Mouse (Mus musculus) heart, embryonic 15.5 days (tissue): ENCODE results near the gene Lyar. TPM values are rescaled to one million over a fixed set of nuclear protein-coding genes. Genes with fewer than 3 reads are reported as not detected.

Experiments used
- ATAC-seq: fragments of 200-750 bp; cut with Nextera tagmentation; replicated peaks from 2 replicates; pipeline ENCODE4 v1.8.0; 2017; ENCODE audit warnings: low read depth, moderate TSS enrichment; ENCODE audit not compliant: insufficient number of reproducible peaks, insufficient read depth, low FRiP score
- H3K27ac ChIP-seq: fragments of 300-500 bp; sonication (generic); 2 replicates; pipeline ENCODE4 v1.5.1; 2015; ENCODE audit warnings: mild to moderate bottlenecking, inconsistent platforms
- H3K27me3 ChIP-seq: fragments of 300-500 bp; sonication (generic); 2 replicates; pipeline ENCODE4 v1.6.1; 2015; ENCODE audit warnings: inconsistent platforms
- H3K36me3 ChIP-seq: fragments of 300-500 bp; sonication (generic); 2 replicates; pipeline ENCODE4 v1.6.1; 2015; ENCODE audit warnings: mild to moderate bottlenecking, inconsistent platforms
- H3K4me1 ChIP-seq: fragments of 300-500 bp; sonication (generic); replicated peaks from 2 replicates; pipeline ENCODE4 v1.6.1; 2015; ENCODE audit warnings: inconsistent platforms
- H3K4me2 ChIP-seq: fragments of 300-500 bp; sonication (generic); 2 replicates; pipeline ENCODE4 v1.6.1; 2015; ENCODE audit warnings: inconsistent platforms, mild to moderate bottlenecking, moderate library complexity
- H3K4me3 ChIP-seq: fragments of 300-500 bp; sonication (generic); 2 replicates; pipeline ENCODE4 v1.5.1; 2015; ENCODE audit warnings: mild to moderate bottlenecking, inconsistent platforms
- H3K9ac ChIP-seq: fragments of 300-500 bp; sonication (generic); 2 replicates; pipeline ENCODE4 v1.6.1; 2015; ENCODE audit warnings: mild to moderate bottlenecking, inconsistent platforms
- H3K9me3 ChIP-seq: fragments of 300-500 bp; sonication (generic); replicated peaks from 2 replicates; pipeline ENCODE4 v1.6.1; 2016; ENCODE audit warnings: inconsistent platforms
- WGBS: fragments of 180-500 bp; shearing (Covaris S2); methylation state at CpG from one replicate; pipeline ENCODE4 v1.1.7; 2015; ENCODE audit warnings: mixed read lengths; 5-methylcytosine and 5-hydroxymethylcytosine counted together
- polyA plus RNA-seq: library from polyadenylated mRNA; unstranded; fragments of >200 nt; fragmentation: Nextera tagmentation; extraction: Ambion mirVana; gene quantifications from 2 replicates; pipeline ENCODE4 v1.2.1, GENCODE M21; 2015

Lyar gene
- polyA plus RNA-seq, result 42.4 and 46.1 TPM in 2 replicates

DNA sequence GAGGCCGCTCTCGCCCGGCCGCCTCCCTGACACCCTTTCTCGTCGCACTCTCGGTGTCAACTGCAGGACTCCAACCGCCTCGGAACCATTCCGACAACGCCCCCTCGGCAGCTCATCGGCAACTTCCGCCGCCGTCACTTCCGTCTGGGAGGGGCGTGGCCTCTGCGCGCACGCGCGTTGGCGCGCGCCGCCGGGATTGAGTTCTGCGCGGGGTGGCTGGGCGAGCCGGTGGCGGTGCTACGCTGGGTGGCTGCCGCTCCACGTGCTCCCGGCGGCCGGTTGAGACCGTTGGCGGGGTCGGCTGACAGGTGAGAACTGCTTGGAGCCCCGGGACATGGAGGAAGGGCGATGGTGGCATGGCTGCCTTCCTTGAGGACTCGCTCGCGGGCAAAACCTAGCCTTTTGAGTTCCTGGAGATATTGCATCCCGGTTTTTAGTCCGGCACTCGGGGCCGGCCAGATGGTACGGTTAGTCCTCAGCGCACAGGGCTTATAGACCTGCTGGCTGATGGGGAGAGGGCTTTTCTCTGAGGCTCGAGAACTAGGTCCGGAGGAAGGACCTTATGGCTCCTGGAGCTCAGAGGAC lies at the start of gene Lyar, which contains the start of gene Zbtb49:
Lyar (plus strand) TSS at position 143 of the 585 bp plus-strand sequence.
Zbtb49 (minus strand) TSS at position 130 of the 585 bp plus-strand sequence.
- H3K9ac ChIP-seq, result peak within 1 kb of the TSS; percentile 87
- peaks cover 20% of the 10 kb centered on the region for H3K4me1 ChIP-seq
- H3K4me3 ChIP-seq, result peak within 1 kb of the TSS; percentile 96
- no peaks in the 10 kb centered on the region for H3K9me3 ChIP-seq
- H3K4me2 ChIP-seq, result peak within 1 kb of the TSS; percentile 76
- peak within 1 kb of the TSS; percentile 80 for H3K27ac ChIP-seq
- no peaks in the 10 kb centered on the region for H3K27me3 ChIP-seq
- H3K36me3 ChIP-seq, result peaks cover 10% of the 10 kb centered on the region
- ATAC-seq, result peak; percentile 90
- WGBS, result under 1% methylated on average over 55 of the region's 55 CpGs

DNA sequence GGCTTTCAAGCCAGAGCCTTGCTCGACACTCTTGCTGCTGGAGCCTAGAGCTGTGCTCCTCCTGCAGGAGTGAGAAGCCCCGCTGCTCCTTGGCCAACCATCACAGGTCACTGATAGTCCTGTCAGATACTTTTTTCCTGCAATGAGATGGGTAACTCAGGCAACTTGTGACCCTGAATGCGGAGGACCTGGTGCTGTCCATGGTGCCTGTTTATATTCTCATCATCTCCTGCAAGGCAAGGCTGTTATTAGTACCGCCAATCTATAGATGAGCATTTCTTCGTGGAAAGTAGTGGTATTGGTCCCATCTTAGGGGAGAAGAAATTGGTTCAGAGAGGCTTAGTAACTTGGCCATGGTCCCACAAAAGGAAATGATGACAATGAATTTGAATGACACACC lies 46.5 kb upstream of the Lyar start:
- no peak overlapping the region for H3K27ac ChIP-seq
- H3K27me3 ChIP-seq, result no peaks in the 10 kb centered on the region
- H3K9ac ChIP-seq, result no peak overlapping the region
- no peak overlapping the region for H3K4me2 ChIP-seq
- H3K4me3 ChIP-seq, result no peak overlapping the region
- WGBS, result 41% methylated on average over 5 of the region's 5 CpGs
- no peaks in the 10 kb centered on the region for H3K9me3 ChIP-seq
- H3K4me1 ChIP-seq, result no peaks in the 10 kb centered on the region
- ATAC-seq, result no peak
- no peaks in the 10 kb centered on the region for H3K36me3 ChIP-seq

GRCm38 (mm10) chr5:38174256-38174912 lies 45.9 kb upstream of the Lyar start:
- H3K4me1 ChIP-seq, result no peaks in the 10 kb centered on the region
- ATAC-seq, result no peak
- no peak overlapping the region for H3K9ac ChIP-seq
- H3K4me2 ChIP-seq, result no peak overlapping the region
- H3K36me3 ChIP-seq, result no peaks in the 10 kb centered on the region
- 78% methylated on average over 16 of the region's 16 CpGs for WGBS
- no peak overlapping the region for H3K27ac ChIP-seq
- H3K4me3 ChIP-seq, result no peak overlapping the region
- no peaks in the 10 kb centered on the region for H3K27me3 ChIP-seq
- no peaks in the 10 kb centered on the region for H3K9me3 ChIP-seq

- 76% methylated on average over 6 of the region's 6 CpGs for WGBS
- Histone ChIP-seq H3K27ac (no peak overlapping the region), H3K9me3 (no peaks in the 10 kb centered on the region), H3K4me3 (no peak overlapping the region), H3K4me2 (no peak overlapping the region), H3K4me1 (no peaks in the 10 kb centered on the region), H3K27me3 (no peaks in the 10 kb centered on the region), H3K9ac (no peak overlapping the region), H3K36me3 (no peaks in the 10 kb centered on the region)
- ATAC-seq, result no peak
Observed at GRCm38 (mm10) chr5:38184688-38185285, 35.5 kb upstream of the Lyar start.

DNA sequence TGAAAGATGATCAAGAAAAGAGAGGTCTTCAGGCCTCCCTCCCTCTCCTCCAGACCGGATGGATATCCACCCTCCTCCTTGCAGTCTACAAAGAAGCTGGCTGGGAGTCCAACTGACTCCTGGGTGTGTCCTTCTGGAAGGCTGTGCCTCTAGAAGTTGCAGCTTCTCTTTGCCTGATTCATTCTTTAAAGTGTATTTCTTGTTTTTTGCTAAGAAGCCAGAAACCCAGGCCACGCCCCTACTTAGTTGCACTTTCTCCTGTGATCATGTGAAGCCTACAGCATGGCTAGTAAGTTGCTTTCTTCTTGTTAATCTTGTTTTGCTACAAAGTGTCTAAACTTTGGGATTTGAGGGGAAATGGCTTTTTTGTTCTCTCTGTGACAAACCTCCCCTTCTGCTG lies 33.3 kb upstream of the Lyar start:
- no peak overlapping the region for H3K4me2 ChIP-seq
- 82% methylated on average over 2 of the region's 2 CpGs for whole genome bisulfite sequencing

DNA sequence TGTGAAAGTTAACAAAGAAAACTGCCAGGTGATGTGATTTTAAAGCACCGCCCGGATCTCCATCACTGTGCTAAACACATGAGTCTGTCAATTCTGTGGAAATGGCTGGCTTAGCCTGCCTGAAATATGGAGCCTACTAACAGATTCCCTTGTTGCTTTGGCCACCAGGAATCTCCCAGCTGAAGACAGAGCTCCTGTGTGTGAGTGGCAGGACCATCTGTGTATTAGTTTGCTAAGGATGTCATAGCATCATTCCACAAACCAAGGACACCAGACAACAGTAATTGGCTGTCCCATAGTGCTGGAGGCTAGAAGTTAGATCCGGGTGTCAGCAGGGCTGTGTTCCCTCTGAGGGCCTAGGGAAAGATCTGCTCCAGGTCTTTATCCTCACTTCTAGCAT lies 29.4 kb upstream of the Lyar start:
- Histone ChIP-seq H3K27me3 (no peaks in the 10 kb centered on the region), H3K4me3 (no peak overlapping the region), H3K4me2 (no peak overlapping the region), H3K36me3 (no peaks in the 10 kb centered on the region), H3K27ac (no peak overlapping the region), H3K9ac (no peak overlapping the region), H3K9me3 (no peaks in the 10 kb centered on the region), H3K4me1 (no peaks in the 10 kb centered on the region)
- no peak for ATAC-seq
- WGBS, result 89% methylated on average over 3 of the region's 3 CpGs

More for the DNA sequence above, 33.3 kb upstream of the Lyar start:
- Histone ChIP-seq H3K9ac (no peak overlapping the region), H3K4me1 (no peaks in the 10 kb centered on the region), H3K9me3 (no peaks in the 10 kb centered on the region), H3K36me3 (no peaks in the 10 kb centered on the region), H3K4me3 (no peak overlapping the region), H3K27ac (no peak overlapping the region), H3K27me3 (no peaks in the 10 kb centered on the region)
- ATAC-seq, result no peak

- Histone ChIP-seq H3K36me3 (no peaks in the 10 kb centered on the region), H3K27ac (no peak overlapping the region), H3K27me3 (no peaks in the 10 kb centered on the region), H3K9ac (no peak overlapping the region), H3K4me3 (no peak overlapping the region), H3K4me1 (no peaks in the 10 kb centered on the region), H3K4me2 (no peak overlapping the region), H3K9me3 (no peaks in the 10 kb centered on the region)
- no peak for ATAC-seq
- WGBS, result 18% methylated on average over 2 of the region's 2 CpGs
Observed at GRCm38 (mm10) chr5:38194946-38195345, 25.3 kb upstream of the Lyar start.

DNA sequence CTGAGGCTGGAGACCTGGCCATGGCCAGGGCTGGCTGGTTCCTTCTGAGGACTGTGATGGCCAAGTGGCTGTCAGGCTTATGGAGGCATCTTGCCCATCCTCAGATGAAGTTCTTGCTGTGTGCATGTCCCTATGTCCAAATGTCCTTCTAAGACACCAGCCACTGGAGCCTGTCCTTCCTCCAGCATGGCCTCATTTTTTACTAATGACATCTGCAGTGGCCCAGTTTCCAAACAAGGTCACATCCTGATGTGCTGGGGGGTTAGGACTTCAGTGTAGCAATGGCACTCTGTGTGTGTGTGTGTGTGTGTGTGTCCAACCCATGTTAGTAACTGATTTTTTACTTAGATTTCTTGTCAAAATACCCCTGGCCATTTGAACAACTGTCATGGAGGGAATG lies 24.3 kb upstream of the Lyar start:
- no peaks in the 10 kb centered on the region for H3K27me3 ChIP-seq
- no peaks in the 10 kb centered on the region for H3K9me3 ChIP-seq
- no peak overlapping the region for H3K4me3 ChIP-seq
- no peak overlapping the region for H3K9ac ChIP-seq
- H3K36me3 ChIP-seq, result peaks cover 7% of the 10 kb centered on the region; the same call in 1 of the 2 replicates
- H3K27ac ChIP-seq, result no peak overlapping the region
- ATAC-seq, result no peak
- no peaks in the 10 kb centered on the region for H3K4me1 ChIP-seq
- H3K4me2 ChIP-seq, result no peak overlapping the region

DNA sequence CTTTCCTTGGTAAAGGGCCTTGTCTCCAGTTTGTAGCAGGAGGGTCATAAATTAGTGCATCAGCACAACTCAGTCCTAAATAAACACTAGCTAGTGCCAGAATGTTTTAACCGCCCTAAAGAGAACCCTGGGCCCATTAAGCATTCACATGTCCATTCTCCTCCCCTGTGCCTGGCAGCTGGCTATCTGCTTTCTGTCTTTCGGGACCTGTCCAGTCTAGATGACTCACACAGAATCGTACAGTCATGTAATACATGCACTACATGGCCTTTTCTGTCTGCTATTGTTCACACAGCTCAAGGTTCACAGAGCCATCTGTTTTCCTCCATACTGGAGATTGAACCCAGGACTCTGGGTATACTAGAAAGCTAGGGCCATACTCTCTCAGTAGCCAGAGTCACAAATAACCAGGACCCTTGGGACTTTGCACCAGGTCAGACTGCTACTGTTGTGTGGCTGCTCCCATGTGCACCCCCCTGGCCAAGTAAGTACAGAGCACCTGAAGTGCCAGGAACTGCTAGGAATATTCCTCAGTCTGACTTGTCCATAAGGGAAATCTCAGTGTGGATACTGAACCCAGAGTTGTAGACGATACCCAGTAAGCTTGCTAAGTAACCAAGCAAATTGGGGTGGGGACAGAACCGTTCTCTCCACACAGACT lies 23.3 kb upstream of the Lyar start:
- H3K4me2 ChIP-seq, result no peak overlapping the region

DNA sequence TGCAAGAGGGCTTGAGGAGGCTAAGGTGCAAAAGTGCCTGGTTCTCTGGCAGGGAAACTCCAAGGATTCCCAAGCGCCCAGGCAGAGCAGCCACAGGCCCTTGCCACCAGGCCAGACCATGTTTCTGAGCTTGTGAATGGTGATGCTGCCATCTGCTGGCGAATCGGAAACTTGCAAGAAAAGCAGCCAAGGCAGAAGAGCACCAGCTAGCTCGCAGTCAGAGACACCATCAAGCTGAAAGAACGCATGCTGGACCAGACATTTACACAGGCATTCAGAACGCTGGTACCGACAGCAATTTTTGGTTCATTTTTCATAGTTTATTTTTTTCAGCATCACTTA lies 22.8 kb upstream of the Lyar start:
- Histone ChIP-seq H3K4me2 (no peak overlapping the region), H3K4me1 (no peaks in the 10 kb centered on the region), H3K4me3 (no peak overlapping the region), H3K36me3 (peaks cover 21% of the 10 kb centered on the region), H3K9ac (no peak overlapping the region), H3K9me3 (no peaks in the 10 kb centered on the region), H3K27ac (no peak overlapping the region), H3K27me3 (no peaks in the 10 kb centered on the region)
- 22% methylated on average over 7 of the region's 7 CpGs for WGBS
- ATAC-seq, result no peak

More for the DNA sequence above, 23.3 kb upstream of the Lyar start:
- H3K9me3 ChIP-seq, result no peaks in the 10 kb centered on the region
- ATAC-seq, result no peak
- no peak overlapping the region for H3K4me3 ChIP-seq
- peaks cover 16% of the 10 kb centered on the region; the same call in 1 of the 2 replicates for H3K36me3 ChIP-seq
- no peak overlapping the region for H3K9ac ChIP-seq
- WGBS, result 58% methylated on average over 5 of the region's 5 CpGs
- no peak overlapping the region for H3K27ac ChIP-seq
- H3K27me3 ChIP-seq, result no peaks in the 10 kb centered on the region
- no peaks in the 10 kb centered on the region for H3K4me1 ChIP-seq

DNA sequence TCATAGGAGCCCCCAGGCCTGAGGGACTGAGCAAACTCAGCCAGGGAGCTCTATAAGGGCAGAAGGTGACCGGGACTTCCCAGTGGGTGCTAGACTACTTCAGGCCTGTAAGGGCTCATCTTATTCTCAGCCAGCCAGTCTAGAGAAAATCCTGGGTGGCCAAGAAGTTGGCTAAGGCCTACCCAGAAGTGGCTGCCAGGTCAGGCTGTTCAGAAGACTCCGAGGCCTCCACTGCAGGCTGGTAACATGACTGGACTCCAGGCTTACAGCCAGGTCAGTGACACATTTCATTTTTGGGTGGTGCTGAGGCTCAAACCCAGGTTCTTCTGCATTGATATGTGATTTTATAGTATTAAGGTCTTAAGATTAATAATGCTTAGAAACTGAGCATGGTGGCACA lies 20.6 kb upstream of the Lyar start:
- Histone ChIP-seq H3K27me3 (no peaks in the 10 kb centered on the region), H3K9ac (no peak overlapping the region), H3K4me1 (no peaks in the 10 kb centered on the region), H3K4me3 (no peak overlapping the region), H3K4me2 (no peak overlapping the region), H3K27ac (no peak overlapping the region), H3K36me3 (peaks cover 39% of the 10 kb centered on the region), H3K9me3 (no peaks in the 10 kb centered on the region)
- whole genome bisulfite sequencing, result 87% methylated on average over 2 of the region's 2 CpGs
- ATAC-seq, result no peak
